Mouse (Mus musculus): Measurements from ENCODE around the gene Colgalt2.

The Colgalt2 gene

GRCm38 (mm10) chr1:152538817-152539216 is 139.2 kb downstream of the Colgalt2 start:
- DNase-seq: no peak

- DNase-seq: no peak
These were observed 140.8 kb downstream of the Colgalt2 start for GRCm38 (mm10) chr1:152540304-152540887.

- no peak for DNase-seq
These were observed 143.2 kb downstream of the Colgalt2 start for GRCm38 (mm10) chr1:152542747-152543378.

DNA sequence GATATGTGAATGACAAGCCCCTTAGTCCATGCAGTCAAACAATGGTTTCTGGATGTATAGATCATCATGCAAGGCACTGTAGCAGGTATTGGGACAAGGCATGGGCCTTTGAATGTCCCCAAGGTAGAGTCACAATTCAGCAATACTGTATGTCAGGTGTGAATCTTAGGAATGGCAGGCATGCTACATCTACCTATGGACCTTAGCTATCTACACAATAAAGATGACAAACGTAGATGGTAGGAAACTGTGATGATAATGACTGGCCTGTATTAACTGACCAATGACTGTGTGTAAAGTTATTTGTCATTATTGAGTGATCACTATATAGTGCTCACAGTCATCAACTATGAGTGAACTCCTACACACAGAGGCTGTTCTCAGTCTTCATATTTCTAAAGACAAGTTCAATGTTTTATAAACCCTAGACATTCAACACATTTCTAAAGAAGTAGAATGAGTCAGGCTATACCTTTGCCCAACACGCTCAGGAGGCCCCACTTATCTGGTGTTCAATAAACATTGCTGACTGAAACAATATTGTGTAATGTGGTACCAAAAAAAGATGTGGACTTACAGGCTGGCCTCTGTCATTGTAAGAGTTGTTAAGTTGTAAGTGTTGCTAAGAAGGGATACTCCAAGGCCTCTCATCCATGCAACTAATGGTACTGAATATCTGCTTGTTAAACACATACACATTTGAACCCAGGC is 144.0 kb downstream of the Colgalt2 start:
- no peak for DNase-seq

DNA sequence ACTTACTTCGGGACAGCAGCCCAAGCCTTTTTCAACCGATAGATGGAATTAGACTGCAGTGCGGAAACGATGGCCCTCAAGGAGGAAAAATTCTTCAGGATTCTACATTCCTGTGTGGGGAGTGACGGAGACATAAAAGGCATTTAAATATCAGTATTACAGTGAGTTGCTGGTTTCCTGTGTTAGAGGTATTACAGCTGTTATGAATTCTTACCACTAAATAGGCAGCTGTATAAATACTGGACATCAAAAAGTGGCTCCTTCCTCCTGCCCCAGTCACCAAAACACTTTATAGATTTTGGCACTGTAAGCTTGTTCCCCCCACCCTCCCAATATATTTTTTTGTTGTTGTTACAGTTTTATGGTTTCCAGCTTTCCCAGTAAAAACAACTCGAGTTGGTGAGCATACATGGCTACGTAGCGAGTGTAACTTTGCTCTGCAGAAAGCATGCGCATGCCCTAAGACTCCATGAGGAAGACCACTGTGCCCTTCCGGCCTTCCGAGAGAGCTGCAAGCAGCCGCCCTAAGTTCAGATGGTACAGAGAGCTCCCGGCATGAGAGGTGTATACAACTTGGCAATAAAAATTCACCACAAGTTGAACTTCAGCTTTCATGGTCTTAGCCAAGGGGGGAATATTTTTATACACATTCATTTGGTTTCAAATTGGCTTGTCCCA is 149.6 kb downstream of the Colgalt2 start:
- DNase-seq: no peak

- DNase-seq: no peak
These were observed 150.9 kb downstream of the Colgalt2 start for GRCm38 (mm10) chr1:152550544-152550943.

DNA sequence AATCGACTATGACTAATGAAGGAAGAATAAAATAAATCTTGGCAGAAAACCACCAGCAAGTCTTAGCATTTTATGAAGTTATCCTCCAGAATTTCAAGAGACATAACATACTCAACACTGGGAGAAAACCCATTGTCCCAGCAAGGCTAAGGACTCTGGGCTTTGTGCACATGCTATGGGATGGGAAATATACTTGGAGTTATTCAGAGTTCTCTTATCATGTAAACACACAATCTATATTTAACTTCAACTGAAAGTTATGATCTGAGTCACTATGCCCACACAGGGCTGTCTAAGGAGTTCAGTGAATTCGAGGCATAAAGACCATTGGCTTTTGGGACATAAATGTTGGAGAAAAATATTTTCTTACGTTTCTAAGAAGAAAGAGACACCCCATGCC is 151.3 kb downstream of the Colgalt2 start:
- no peak for DNase-seq

DNA sequence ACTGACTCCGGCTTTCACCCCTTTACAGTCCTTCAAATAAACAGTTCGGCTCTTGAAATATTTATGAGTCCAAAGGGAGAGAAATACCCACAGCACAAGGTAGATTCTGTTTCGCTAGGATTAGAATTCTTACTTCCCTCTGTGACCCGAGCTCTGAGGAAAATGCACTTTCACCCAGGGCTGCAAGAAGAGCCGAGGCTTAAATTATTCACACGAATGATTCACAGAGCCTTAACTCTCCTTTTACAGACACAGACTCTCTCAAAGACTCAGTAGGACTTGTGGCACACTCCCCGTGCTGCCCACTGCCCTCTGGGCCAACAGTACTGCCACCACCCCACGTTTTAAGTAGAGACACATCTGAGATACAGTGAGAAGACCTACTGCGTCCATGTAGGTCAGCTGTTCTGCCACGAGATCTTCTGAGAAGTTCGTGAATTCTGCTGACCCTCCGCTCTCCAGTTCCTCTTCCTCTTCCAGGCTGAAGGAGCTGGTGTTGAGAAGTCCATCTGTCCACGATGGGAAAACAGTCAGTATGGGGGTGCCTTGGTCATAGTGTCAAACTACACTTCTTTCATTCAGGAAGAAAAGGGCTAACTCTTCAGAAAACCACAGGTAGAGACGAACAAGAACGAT is 154.4 kb downstream of the Colgalt2 start:
- DNase-seq: no peak

- no peak for DNase-seq
These were observed 156.4 kb downstream of the Colgalt2 start for GRCm38 (mm10) chr1:152555944-152556573.

DNA sequence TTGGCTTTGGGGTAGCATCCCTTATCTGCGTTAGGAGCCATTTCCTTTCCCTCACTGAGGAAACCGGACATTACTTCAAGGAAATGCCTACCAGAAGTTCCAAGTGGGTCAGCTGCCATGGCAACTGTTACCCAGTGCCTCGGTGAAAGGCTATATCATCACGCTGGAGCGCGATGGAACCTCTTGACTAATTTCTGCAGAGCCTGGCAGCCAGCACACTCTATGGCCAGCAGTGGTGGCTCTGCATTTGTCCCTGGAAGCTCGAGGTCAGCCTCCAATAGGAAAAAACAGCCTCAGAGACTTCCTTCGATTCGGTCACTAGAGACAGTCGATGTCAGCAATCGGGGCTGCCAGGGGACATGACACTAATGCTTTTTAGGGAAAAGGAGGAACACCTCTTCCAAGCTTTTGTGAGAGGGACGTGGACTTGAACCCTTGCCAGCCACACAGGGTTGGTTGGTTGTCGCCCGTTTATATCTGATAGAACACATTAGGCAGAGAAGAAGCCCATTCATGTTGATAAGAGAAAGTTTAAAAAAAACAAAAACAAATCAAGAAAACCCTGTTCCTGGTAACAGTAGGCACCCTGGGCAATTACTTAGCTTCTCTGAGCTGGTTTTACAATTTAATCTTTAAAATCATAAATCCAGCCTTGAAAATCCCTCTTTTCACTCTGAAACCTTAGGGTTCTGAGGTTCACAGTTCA is 157.1 kb downstream of the Colgalt2 start:
- DNase-seq: no peak

All from cerebellum, adult 11 months (tissue).